Mouse (Mus musculus): ENCODE measurements around the gene Magi1.

Magi1 gene

GRCm38 (mm10) chr6:93904987-93905386, 378.7 kb downstream of the Magi1 start:
- in situ Hi-C loops (cut with MboI, MseI) = no loop called here

GRCm38 (mm10) chr6:93902239-93902638, 381.5 kb downstream of the Magi1 start:
- in situ Hi-C loops (cut with MboI, MseI) = no loop called here

- in situ Hi-C loops (cut with MboI, MseI) = no loop called here
Measured at GRCm38 (mm10) chr6:93901408-93901807, 382.3 kb downstream of the Magi1 start.

GRCm38 (mm10) chr6:93897512-93897911, 386.2 kb downstream of the Magi1 start:
- in situ Hi-C loops (cut with MboI, MseI) = no loop called here

- in situ Hi-C loops (cut with MboI, MseI) = no loop called here
Measured at GRCm38 (mm10) chr6:93895721-93896120, 388.0 kb downstream of the Magi1 start.

GRCm38 (mm10) chr6:93893956-93894355, 389.8 kb downstream of the Magi1 start:
- in situ Hi-C loops (cut with MboI, MseI) = no loop called here

GRCm38 (mm10) chr6:93892922-93893321, 390.8 kb downstream of the Magi1 start:
- in situ Hi-C loops (cut with MboI, MseI) = no loop called here

- in situ Hi-C loops (cut with MboI, MseI) = no loop called here
Measured at GRCm38 (mm10) chr6:93890011-93890410, 393.7 kb downstream of the Magi1 start.

GRCm38 (mm10) chr6:93877337-93877736, 406.4 kb downstream of the Magi1 start:
- in situ Hi-C loops (cut with MboI, MseI) = loop anchor here in 1 of 2 experiments (10.0 kb wide), 1 partner anchor 707 kb away; no protein-coding TSS in a partner anchor

- in situ Hi-C loops (cut with MboI, MseI) = loop anchor here in 1 of 2 experiments (10.0 kb wide), 1 partner anchor 710 kb away; no protein-coding TSS in a partner anchor
Measured at GRCm38 (mm10) chr6:93874936-93875335, 408.8 kb downstream of the Magi1 start.

GRCm38 (mm10) chr6:93874376-93874775, 409.3 kb downstream of the Magi1 start:
- in situ Hi-C loops (cut with MboI, MseI) = loop anchor here in 1 of 2 experiments (10.0 kb wide), 1 partner anchor 710 kb away; no protein-coding TSS in a partner anchor

GRCm38 (mm10) chr6:93873536-93873935, 410.2 kb downstream of the Magi1 start:
- in situ Hi-C loops (cut with MboI, MseI) = loop anchor here in 1 of 2 experiments (10.0 kb wide), 1 partner anchor 711 kb away; no protein-coding TSS in a partner anchor

GRCm38 (mm10) chr6:93871516-93871915, 412.2 kb downstream of the Magi1 start:
- in situ Hi-C loops (cut with MboI, MseI) = loop anchor here in 1 of 2 experiments (10.0 kb wide), 1 partner anchor 713 kb away; no protein-coding TSS in a partner anchor

- in situ Hi-C loops (cut with MboI, MseI) = loop anchor here in 1 of 2 experiments (10.0 kb wide), 1 partner anchor 715 kb away; no protein-coding TSS in a partner anchor
Measured at GRCm38 (mm10) chr6:93870023-93870422, 413.7 kb downstream of the Magi1 start.

GRCm38 (mm10) chr6:93862263-93862662, 421.5 kb downstream of the Magi1 start:
- in situ Hi-C loops (cut with MboI, MseI) = no loop called here

- in situ Hi-C loops (cut with MboI, MseI) = no loop called here
Measured at GRCm38 (mm10) chr6:93856783-93857182, 426.9 kb downstream of the Magi1 start.

- in situ Hi-C loops (cut with MboI, MseI) = no loop called here
Measured at GRCm38 (mm10) chr6:93855806-93856641, 427.7 kb downstream of the Magi1 start.

- in situ Hi-C loops (cut with MboI, MseI) = no loop called here
Measured at GRCm38 (mm10) chr6:93848942-93849790, 434.6 kb downstream of the Magi1 start.

GRCm38 (mm10) chr6:93845498-93845897, 438.2 kb downstream of the Magi1 start:
- in situ Hi-C loops (cut with MboI, MseI) = no loop called here

- in situ Hi-C loops (cut with MboI, MseI) = no loop called here
Measured at GRCm38 (mm10) chr6:93845080-93845479, 438.6 kb downstream of the Magi1 start.

GRCm38 (mm10) chr6:93844576-93844975, 439.1 kb downstream of the Magi1 start:
- in situ Hi-C loops (cut with MboI, MseI) = no loop called here

GRCm38 (mm10) chr6:93838398-93838797, 445.3 kb downstream of the Magi1 start:
- in situ Hi-C loops (cut with MboI, MseI) = no loop called here

Data from T-helper 17 cell (primary cell).